Mouse (Mus musculus) heart, embryonic 16.5 days (tissue): ENCODE measurements around the gene Atp8a2. TPM values are rescaled to one million over a fixed set of nuclear protein-coding genes. Genes with fewer than 3 reads are reported as not detected.

Source experiments
- ATAC-seq: fragments of 200-750 bp; cut with Nextera tagmentation; replicated peaks from 2 replicates; pipeline ENCODE4 v1.8.0; 2017; ENCODE audit warnings: moderate number of reproducible peaks; ENCODE audit not compliant: insufficient read depth, low FRiP score; ENCODE audit errors: extremely low read depth
- H3K27ac ChIP-seq: fragments of 300-500 bp; sonication (generic); 2 replicates; pipeline ENCODE4 v1.5.1; 2014; ENCODE audit warnings: mild to moderate bottlenecking, low read length, control low read depth, moderate library complexity
- H3K27me3 ChIP-seq: fragments of 300-500 bp; sonication (generic); 2 replicates; pipeline ENCODE4 v1.6.1; 2014; ENCODE audit warnings: low read length, mixed read lengths; ENCODE audit not compliant: control insufficient read depth, insufficient read depth
- H3K36me3 ChIP-seq: fragments of 300-500 bp; sonication (generic); 2 replicates; pipeline ENCODE4 v1.6.1; 2014; ENCODE audit not compliant: control insufficient read depth, insufficient read depth
- H3K4me1 ChIP-seq: fragments of 300-500 bp; sonication (generic); 2 replicates; pipeline ENCODE4 v1.6.1; 2014; ENCODE audit warnings: low read length, mixed read lengths; ENCODE audit not compliant: control insufficient read depth, insufficient read depth
- H3K4me2 ChIP-seq: fragments of 300-500 bp; sonication (generic); 2 replicates; pipeline ENCODE4 v1.6.1; 2014; ENCODE audit warnings: low read depth, mild to moderate bottlenecking, control low read depth, low read length
- H3K4me3 ChIP-seq: fragments of 300-500 bp; sonication (generic); 2 replicates; pipeline ENCODE4 v1.5.1; 2014; ENCODE audit warnings: mild to moderate bottlenecking, control low read depth, low read length
- H3K9ac ChIP-seq: fragments of 300-500 bp; sonication (generic); 2 replicates; pipeline ENCODE4 v1.6.1; 2014; ENCODE audit warnings: low read length, control low read depth
- H3K9me3 ChIP-seq: fragments of 300-500 bp; sonication (generic); replicated peaks from 2 replicates; pipeline ENCODE4 v1.6.1; 2016; ENCODE audit warnings: low read length; ENCODE audit not compliant: control insufficient read depth
- WGBS: fragments of 180-500 bp; shearing (Covaris S2); extraction: QIAGEN DNeasy Blood & Tissue Kit; methylation state at CpG from one replicate; pipeline ENCODE4 v1.1.7; 2014; 5-methylcytosine and 5-hydroxymethylcytosine counted together
- polyA plus RNA-seq: library from polyadenylated mRNA; unstranded; fragments of >200 nt; fragmentation: Nextera tagmentation; extraction: Ambion mirVana; gene quantifications from 2 replicates; pipeline ENCODE4 v1.2.1, GENCODE M21; 2015

Atp8a2 gene
- polyA plus RNA-seq, 1 experiment from 2014 or later = 6.1 TPM

- no peaks in the 10 kb centered on the region for H3K27me3 ChIP-seq
- no peaks in the 10 kb centered on the region for H3K36me3 ChIP-seq
- WGBS = 67% methylated on average over 4 of the region's 4 CpGs
- H3K4me2 ChIP-seq = no peak overlapping the region
- H3K9ac ChIP-seq = no peak overlapping the region
- no peaks in the 10 kb centered on the region for H3K9me3 ChIP-seq
- no peak overlapping the region for H3K27ac ChIP-seq
- no peak for ATAC-seq
- no peaks in the 10 kb centered on the region for H3K4me1 ChIP-seq
- H3K4me3 ChIP-seq = no peak overlapping the region
These were observed 521.6 kb downstream of the Atp8a2 start for GRCm38 (mm10) chr14:59675330-59675729.

- 48% methylated on average over 8 of the region's 8 CpGs for WGBS
These were observed 522.4 kb downstream of the Atp8a2 start for GRCm38 (mm10) chr14:59674556-59674955.

GRCm38 (mm10) chr14:59672893-59673515, 524.0 kb downstream of the Atp8a2 start:
- 74% methylated on average over 6 of the region's 6 CpGs for WGBS
- H3K27me3 ChIP-seq = no peaks in the 10 kb centered on the region
- no peaks in the 10 kb centered on the region for H3K4me1 ChIP-seq
- no peaks in the 10 kb centered on the region for H3K36me3 ChIP-seq
- H3K4me2 ChIP-seq = no peak overlapping the region
- H3K4me3 ChIP-seq = no peak overlapping the region
- no peak overlapping the region for H3K27ac ChIP-seq
- no peaks in the 10 kb centered on the region for H3K9me3 ChIP-seq
- no peak overlapping the region for H3K9ac ChIP-seq
- no peak for ATAC-seq

More at GRCm38 (mm10) chr14:59674556-59674955, 522.4 kb downstream of the Atp8a2 start:
- H3K27me3 ChIP-seq = no peaks in the 10 kb centered on the region
- no peak overlapping the region for H3K4me3 ChIP-seq
- no peak overlapping the region for H3K9ac ChIP-seq
- no peak for ATAC-seq
- no peaks in the 10 kb centered on the region for H3K36me3 ChIP-seq
- H3K4me1 ChIP-seq = no peaks in the 10 kb centered on the region
- H3K9me3 ChIP-seq = no peaks in the 10 kb centered on the region
- H3K4me2 ChIP-seq = no peak overlapping the region
- 0 out of 2 replicates have a peak overlapping the region, but pooled peaks have one; percentile 5 for H3K27ac ChIP-seq

GRCm38 (mm10) chr14:59657098-59657497, 539.9 kb downstream of the Atp8a2 start:
- no peak for ATAC-seq
- Histone ChIP-seq H3K36me3 (no peaks in the 10 kb centered on the region), H3K27ac (no peak overlapping the region), H3K4me2 (no peak overlapping the region), H3K9me3 (no peaks in the 10 kb centered on the region), H3K27me3 (no peaks in the 10 kb centered on the region), H3K4me3 (no peak overlapping the region), H3K4me1 (no peaks in the 10 kb centered on the region), H3K9ac (no peak overlapping the region)
- WGBS = 97% methylated on average over 1 of the region's 1 CpGs

GRCm38 (mm10) chr14:59656591-59656990, 540.4 kb downstream of the Atp8a2 start:
- ATAC-seq = no peak
- no peaks in the 10 kb centered on the region for H3K27me3 ChIP-seq
- H3K4me1 ChIP-seq = no peaks in the 10 kb centered on the region
- no peak overlapping the region for H3K4me3 ChIP-seq
- no peak overlapping the region for H3K4me2 ChIP-seq
- WGBS = 54% methylated on average over 6 of the region's 6 CpGs
- no peak overlapping the region for H3K27ac ChIP-seq
- no peak overlapping the region for H3K9ac ChIP-seq
- H3K36me3 ChIP-seq = no peaks in the 10 kb centered on the region
- H3K9me3 ChIP-seq = no peaks in the 10 kb centered on the region

- no peak overlapping the region for H3K4me2 ChIP-seq
- no peak overlapping the region for H3K9ac ChIP-seq
- ATAC-seq = no peak; the same call in 1 of the 2 replicates
- H3K4me1 ChIP-seq = peaks cover 4% of the 10 kb centered on the region; the same call in 1 of the 2 replicates
- H3K9me3 ChIP-seq = no peaks in the 10 kb centered on the region
- H3K27ac ChIP-seq = no peak overlapping the region
- no peak overlapping the region for H3K4me3 ChIP-seq
- no peaks in the 10 kb centered on the region for H3K27me3 ChIP-seq
- H3K36me3 ChIP-seq = no peaks in the 10 kb centered on the region
- 61% methylated on average over 6 of the region's 6 CpGs for WGBS
These were observed 547.6 kb downstream of the Atp8a2 start for GRCm38 (mm10) chr14:59649337-59649736.

- Histone ChIP-seq H3K27me3 (no peaks in the 10 kb centered on the region), H3K27ac (no peak overlapping the region), H3K4me3 (no peak overlapping the region), H3K9me3 (no peaks in the 10 kb centered on the region), H3K4me2 (no peak overlapping the region), H3K36me3 (no peaks in the 10 kb centered on the region), H3K9ac (no peak overlapping the region), H3K4me1 (peaks cover 9% of the 10 kb centered on the region; the same call in 1 of the 2 replicates)
- WGBS = 85% methylated on average over 10 of the region's 10 CpGs
- no peak for ATAC-seq
These were observed 548.4 kb downstream of the Atp8a2 start for GRCm38 (mm10) chr14:59648611-59649010.

- Histone ChIP-seq H3K4me3 (no peak overlapping the region), H3K36me3 (no peaks in the 10 kb centered on the region), H3K9ac (no peak overlapping the region), H3K4me2 (no peak overlapping the region), H3K27me3 (no peaks in the 10 kb centered on the region), H3K27ac (no peak overlapping the region), H3K4me1 (peaks cover 13% of the 10 kb centered on the region; the same call in 1 of the 2 replicates), H3K9me3 (no peaks in the 10 kb centered on the region)
- 51% methylated on average over 16 of the region's 16 CpGs for WGBS
- ATAC-seq = no peak; the same call in 1 of the 2 replicates
These were observed 549.9 kb downstream of the Atp8a2 start for GRCm38 (mm10) chr14:59646826-59647697.

GRCm38 (mm10) chr14:59644896-59645295, 552.1 kb downstream of the Atp8a2 start:
- ATAC-seq = no peak
- Histone ChIP-seq H3K36me3 (no peaks in the 10 kb centered on the region), H3K4me2 (no peak overlapping the region), H3K4me3 (no peak overlapping the region), H3K27me3 (no peaks in the 10 kb centered on the region), H3K9ac (no peak overlapping the region), H3K9me3 (no peaks in the 10 kb centered on the region), H3K27ac (no peak overlapping the region), H3K4me1 (peaks cover 13% of the 10 kb centered on the region; the same call in 1 of the 2 replicates)
- WGBS = 75% methylated on average over 3 of the region's 3 CpGs
